Mouse (Mus musculus): ENCODE results near the gene Hist2h2ab. TPM values are rescaled to one million over a fixed set of nuclear protein-coding genes. Genes with fewer than 3 reads are reported as not detected.
"Not testable (repeated sequence)": the region's sequence is repeated elsewhere in the genome, so short reads cannot be mapped to it uniquely, and the experiment has no call there.

Hist2h2ab gene
- total and polyA plus RNA-seq, 2 experiments from 2014 or later, result 166 TPM; not detected in 1

- no peaks in the 10 kb centered on the region for H3K9me3 ChIP-seq (ENCODE audit: low read length)
- H3K27ac ChIP-seq (ENCODE audit: low read depth, low read length), result no peak overlapping the region
- H3K4me2 ChIP-seq (ENCODE audit: low read depth), result no peak overlapping the region
- no peak for ATAC-seq
- 0 out of 2 replicates have a peak, but pooled peaks cover 3% of the 10 kb centered on the region for H3K4me1 ChIP-seq (ENCODE audit: insufficient read depth)
- no peaks in the 10 kb centered on the region for H3K27me3 ChIP-seq (ENCODE audit: insufficient read depth, low read length)
- DNase-seq, result no peak
- no peak overlapping the region for H3K4me3 ChIP-seq (ENCODE audit: low read depth, low read length)
- no peak overlapping the region for H3K9ac ChIP-seq
- TF ChIP-seq CTCF (IDR thresholded peaks at IDR 0.05; ENCODE audit: low read depth), result no peak
- no peaks in the 10 kb centered on the region for H3K36me3 ChIP-seq (ENCODE audit: insufficient read depth)
- 90% methylated on average over 2 of the region's 2 CpGs for WGBS
Observed at GRCm38 (mm10) chr3:96234914-96235313, 15.2 kb downstream of the Hist2h2ab start.

GRCm38 (mm10) chr3:96235836-96236235 lies 16.2 kb downstream of the Hist2h2ab start:
- no peaks in the 10 kb centered on the region for H3K27me3 ChIP-seq (ENCODE audit: insufficient read depth, low read length)
- no peak overlapping the region for H3K4me3 ChIP-seq (ENCODE audit: low read depth, low read length)
- no peak overlapping the region for H3K4me2 ChIP-seq (ENCODE audit: low read depth)
- WGBS, result 65% methylated on average over 3 of the region's 3 CpGs
- no peak overlapping the region for H3K9ac ChIP-seq
- H3K36me3 ChIP-seq (ENCODE audit: insufficient read depth), result no peaks in the 10 kb centered on the region
- TF ChIP-seq CTCF (IDR thresholded peaks at IDR 0.05; ENCODE audit: low read depth), result no peak
- no peak for ATAC-seq
- H3K9me3 ChIP-seq (ENCODE audit: low read length), result no peaks in the 10 kb centered on the region
- H3K27ac ChIP-seq (ENCODE audit: low read depth, low read length), result no peak overlapping the region
- DNase-seq, result no peak
- 0 out of 2 replicates have a peak, but pooled peaks cover 3% of the 10 kb centered on the region for H3K4me1 ChIP-seq (ENCODE audit: insufficient read depth)

- Histone ChIP-seq H3K4me2 (ENCODE audit: low read depth) (0 out of 2 replicates have a peak overlapping the region, but pooled peaks have one; percentile 37), H3K9ac (no peak overlapping the region)
Observed at GRCm38 (mm10) chr3:96236834-96237334, 17.2 kb downstream of the Hist2h2ab start.

GRCm38 (mm10) chr3:96237335-96237903 lies 17.8 kb downstream of the Hist2h2ab start:
- H3K9ac ChIP-seq, result no peak overlapping the region
- ATAC-seq, result no peak
- H3K27ac ChIP-seq (ENCODE audit: low read depth, low read length), result no peak overlapping the region
- TF ChIP-seq CTCF (IDR thresholded peaks at IDR 0.05; ENCODE audit: low read depth), result no peak
- 0 out of 2 replicates have a peak, but pooled peaks cover 3% of the 10 kb centered on the region for H3K4me1 ChIP-seq (ENCODE audit: insufficient read depth)
- no peaks in the 10 kb centered on the region for H3K9me3 ChIP-seq (ENCODE audit: low read length)
- H3K4me3 ChIP-seq (ENCODE audit: low read depth, low read length), result no peak overlapping the region
- no peaks in the 10 kb centered on the region for H3K36me3 ChIP-seq (ENCODE audit: insufficient read depth)
- H3K27me3 ChIP-seq (ENCODE audit: insufficient read depth, low read length), result no peaks in the 10 kb centered on the region
- peak overlapping the region; percentile 37 for H3K4me2 ChIP-seq (ENCODE audit: low read depth)
- 22% methylated on average over 7 of the region's 7 CpGs for WGBS
- no peak for DNase-seq

More at GRCm38 (mm10) chr3:96236834-96237334, 17.2 kb downstream of the Hist2h2ab start:
- TF ChIP-seq CTCF (IDR thresholded peaks at IDR 0.05; ENCODE audit: low read depth), result no peak
- no peak for ATAC-seq
- WGBS, result 80% methylated on average over 4 of the region's 4 CpGs
- H3K27me3 ChIP-seq (ENCODE audit: insufficient read depth, low read length), result no peaks in the 10 kb centered on the region
- H3K4me3 ChIP-seq (ENCODE audit: low read depth, low read length), result no peak overlapping the region
- H3K9me3 ChIP-seq (ENCODE audit: low read length), result no peaks in the 10 kb centered on the region
- 0 out of 2 replicates have a peak, but pooled peaks cover 3% of the 10 kb centered on the region for H3K4me1 ChIP-seq (ENCODE audit: insufficient read depth)
- no peak for DNase-seq
- no peaks in the 10 kb centered on the region for H3K36me3 ChIP-seq (ENCODE audit: insufficient read depth)
- H3K27ac ChIP-seq (ENCODE audit: low read depth, low read length), result no peak overlapping the region

- no peak overlapping the region for H3K27ac ChIP-seq (ENCODE audit: low read depth, low read length)
- H3K4me2 ChIP-seq (ENCODE audit: low read depth), result peak overlapping the region; percentile 37
- H3K9ac ChIP-seq, result peak overlapping the region; percentile 33; the same call in 1 of the 2 replicates
- no peaks in the 10 kb centered on the region for H3K27me3 ChIP-seq (ENCODE audit: insufficient read depth, low read length)
- no peak for ATAC-seq
- TF ChIP-seq CTCF (IDR thresholded peaks at IDR 0.05; ENCODE audit: low read depth), result no peak
- peak overlapping the region; percentile 22 for H3K4me3 ChIP-seq (ENCODE audit: low read depth, low read length)
- WGBS, result 2% methylated on average over 12 of the region's 12 CpGs
- H3K36me3 ChIP-seq (ENCODE audit: insufficient read depth), result no peaks in the 10 kb centered on the region
- no peak for DNase-seq
- no peaks in the 10 kb centered on the region for H3K9me3 ChIP-seq (ENCODE audit: low read length)
- H3K4me1 ChIP-seq (ENCODE audit: insufficient read depth), result 0 out of 2 replicates have a peak, but pooled peaks cover 3% of the 10 kb centered on the region
Observed at GRCm38 (mm10) chr3:96237904-96238511, 18.3 kb downstream of the Hist2h2ab start.

GRCm38 (mm10) chr3:96238954-96239793 lies 19.5 kb downstream of the Hist2h2ab start, which contains the start of gene Hist2h3c2:
Gene Hist2h3c2 (minus strand): TSS chr3:96239127.
- Histone ChIP-seq H3K4me2 (ENCODE audit: low read depth) (peak within 1 kb of the TSS; percentile 39), H3K9ac (peak within 1 kb of the TSS; percentile 33; the same call in 1 of the 2 replicates), H3K4me3 (ENCODE audit: low read depth, low read length) (peak within 1 kb of the TSS; percentile 30)
- WGBS, result 4% methylated on average over 17 of the region's 68 CpGs
- H3K27ac ChIP-seq (ENCODE audit: low read depth, low read length); H3K27me3 ChIP-seq (ENCODE audit: insufficient read depth, low read length); H3K4me1 ChIP-seq (ENCODE audit: insufficient read depth); H3K36me3 ChIP-seq (ENCODE audit: insufficient read depth); DNase-seq; H3K9me3 ChIP-seq (ENCODE audit: low read length): not testable (repeated sequence)
- peak; percentile 81 for ATAC-seq

GRCm38 (mm10) chr3:96239949-96240798 lies 20.5 kb downstream of the Hist2h2ab start, which contains the start of gene Hist2h2aa2:
Gene Hist2h2aa2 (minus strand): TSS chr3:96240276.
- H3K4me2 ChIP-seq (ENCODE audit: low read depth), result peak within 1 kb of the TSS; percentile 39
- not testable (repeated sequence) for H3K36me3 ChIP-seq (ENCODE audit: insufficient read depth); H3K4me1 ChIP-seq (ENCODE audit: insufficient read depth); H3K9me3 ChIP-seq (ENCODE audit: low read length); H3K27me3 ChIP-seq (ENCODE audit: insufficient read depth, low read length)
- ATAC-seq, result peak; percentile 89
- 3% methylated on average over 28 of the region's 85 CpGs for WGBS
- H3K9ac ChIP-seq, result peak within 1 kb of the TSS; percentile 19
- DNase-seq, result peak; percentile 78
- H3K4me3 ChIP-seq (ENCODE audit: low read depth, low read length), result peak within 1 kb of the TSS; percentile 30
- H3K27ac ChIP-seq (ENCODE audit: low read depth, low read length), result peak within 1 kb of the TSS; percentile 47

All from forebrain, postnatal 0 days (tissue).